Mouse (Mus musculus) frontal cortex, postnatal 25 days (tissue): Measurements from ENCODE around the gene AC141477.1.

Source experiments
- DNase-seq, 2 experiments: peaks; one replicate each; pipeline ENCODE4 v3.0.0; 2022; ENCODE audit warnings: low spot score in 2 of 2

The AC141477.1 gene

DNA sequence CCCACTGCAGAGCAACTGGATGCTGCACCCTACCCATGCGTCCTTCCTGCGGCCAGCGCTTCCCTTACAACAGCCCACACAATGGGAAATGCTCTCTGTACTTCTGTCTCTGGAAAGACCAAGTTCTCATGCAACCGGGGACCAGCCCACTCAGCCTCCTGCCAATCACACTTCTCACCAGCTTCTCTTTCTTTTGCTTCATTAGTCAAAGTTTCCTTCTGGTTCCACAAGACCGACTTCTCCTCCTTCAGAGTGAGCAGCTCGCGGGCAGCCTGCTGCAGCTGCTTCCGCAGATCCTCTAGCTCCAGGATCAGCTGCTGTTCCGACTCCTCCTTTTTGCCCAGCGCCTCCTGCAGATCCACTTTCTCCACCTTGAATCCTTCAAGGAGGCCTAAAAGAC, 31.7 kb downstream of the AC141477.1 start:
- DNase-seq: no peak

DNA sequence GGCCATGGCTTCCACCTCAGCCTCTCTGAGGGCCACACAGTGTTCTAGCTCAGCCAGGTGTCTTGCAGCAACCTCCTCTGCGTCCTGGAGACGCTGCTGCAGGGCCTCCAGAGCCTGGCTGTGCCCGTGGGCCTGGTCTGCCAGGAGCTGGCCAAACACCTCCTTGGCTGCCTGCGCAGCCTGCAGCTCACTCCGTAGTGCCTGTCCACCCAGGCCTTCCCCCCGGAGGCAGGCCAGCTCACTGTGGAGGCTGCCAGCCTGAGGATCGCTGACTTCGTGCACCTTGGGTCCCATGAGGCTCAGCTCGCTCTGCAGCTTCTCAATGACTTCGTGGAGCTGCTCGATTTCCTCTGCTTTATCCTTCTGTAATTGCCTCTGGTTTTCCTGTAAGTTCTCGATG, 47.6 kb downstream of the AC141477.1 start:
- DNase-seq: no peak

DNA sequence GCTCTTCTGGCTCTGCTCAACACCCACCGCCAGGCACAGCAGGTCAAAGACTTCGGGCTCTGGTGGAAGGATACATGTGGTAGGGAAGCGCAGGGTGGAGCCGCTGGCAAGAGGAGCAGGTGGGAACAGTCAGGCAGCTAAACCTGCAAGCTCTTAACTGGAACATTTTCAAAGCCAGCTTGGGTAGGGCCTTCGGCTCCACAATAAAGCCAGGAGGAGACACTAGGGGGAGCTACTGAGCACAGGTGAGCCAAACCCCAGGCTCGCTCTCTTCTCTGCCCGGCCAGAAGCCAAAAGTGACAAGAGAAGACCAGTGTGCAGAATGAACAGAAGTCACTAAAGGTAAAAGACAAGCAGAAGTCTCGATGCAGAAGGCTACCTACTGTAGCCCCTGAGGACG, 48.5 kb downstream of the AC141477.1 start:
- DNase-seq: no peak

DNA sequence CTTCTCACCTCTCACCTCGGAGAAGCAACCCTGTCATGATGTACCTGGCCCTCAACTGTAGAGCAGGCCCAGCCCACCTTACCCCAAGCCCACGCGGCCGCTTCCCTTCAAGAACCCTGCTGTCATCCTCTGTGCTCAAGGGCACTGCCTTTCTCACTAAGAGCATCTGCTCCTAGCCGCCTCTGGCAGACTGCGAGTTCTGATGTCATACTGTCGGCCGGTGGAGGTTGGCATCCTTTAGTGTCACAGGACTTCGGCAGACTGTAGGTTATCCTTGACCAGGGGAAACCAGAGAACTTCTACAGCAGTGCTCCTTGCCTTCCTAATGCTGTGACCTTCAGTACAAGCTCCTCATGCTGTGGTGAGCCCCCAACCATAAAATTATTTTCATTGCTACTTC, 49.1 kb downstream of the AC141477.1 start:
- DNase-seq: no peak
